Mouse (Mus musculus): ENCODE measurements around the gene Csnka2ip. TPM values are rescaled to one million over a fixed set of nuclear protein-coding genes. Genes with fewer than 3 reads are reported as not detected.

Csnka2ip gene
- polyA plus RNA-seq (2012; rRNA removed) = 0.03 TPM in 1 of 2 replicates, not detected in the other

- H3K27ac ChIP-seq (ENCODE audit: insufficient read depth, low read depth, low read length) = no peak within 1 kb of the TSS
- no peaks in the 10 kb centered on the region for H3K36me3 ChIP-seq (ENCODE audit: control insufficient read depth, insufficient read depth, low read length)
- H3K27me3 ChIP-seq (replicated peaks; ENCODE audit: control insufficient read depth, insufficient read depth, low read length) = no peaks in the 10 kb centered on the region
- DNase-seq = no peak
- H3K4me1 ChIP-seq (ENCODE audit: control insufficient read depth, insufficient read depth, low read length) = no peaks in the 10 kb centered on the region
- H3K4me3 ChIP-seq (ENCODE audit: insufficient read depth, low read depth, low read length) = no peak within 1 kb of the TSS
- TF ChIP-seq POLR2A (IDR thresholded peaks at IDR 0.05; ENCODE audit: low read depth, low read length) (no peak), CTCF (conservative IDR thresholded peaks at IDR 0.05; ENCODE audit: insufficient read depth, insufficient read length, low read depth, low read length) (no peak)
- WGBS = 95% methylated on average over 1 of the region's 1 CpGs
Observed at GRCm38 (mm10) chr16:64602308-64602707, at the start of gene Csnka2ip. Csnka2ip (minus strand) TSS chr16:64602408.

GRCm38 (mm10) chr16:64649594-64650290 lies 47.5 kb upstream of the Csnka2ip start:
- Histone ChIP-seq H3K27me3 (replicated peaks; ENCODE audit: control insufficient read depth, insufficient read depth, low read length) (no peaks in the 10 kb centered on the region), H3K4me1 (ENCODE audit: control insufficient read depth, insufficient read depth, low read length) (no peaks in the 10 kb centered on the region), H3K4me3 (ENCODE audit: insufficient read depth, low read depth, low read length) (no peak overlapping the region), H3K36me3 (ENCODE audit: control insufficient read depth, insufficient read depth, low read length) (no peaks in the 10 kb centered on the region), H3K27ac (ENCODE audit: insufficient read depth, low read depth, low read length) (no peak overlapping the region)
- DNase-seq = peak; percentile 4
- TF ChIP-seq CTCF (conservative IDR thresholded peaks at IDR 0.05; ENCODE audit: insufficient read depth, insufficient read length, low read depth, low read length) (no peak), POLR2A (IDR thresholded peaks at IDR 0.05; ENCODE audit: low read depth, low read length) (no peak)
- 50% methylated on average over 13 of the region's 13 CpGs for WGBS

GRCm38 (mm10) chr16:64647771-64648170 lies 45.6 kb upstream of the Csnka2ip start:
- 85% methylated on average over 2 of the region's 2 CpGs for WGBS
- TF ChIP-seq POLR2A (IDR thresholded peaks at IDR 0.05; ENCODE audit: low read depth, low read length) (no peak), CTCF (conservative IDR thresholded peaks at IDR 0.05; ENCODE audit: insufficient read depth, insufficient read length, low read depth, low read length) (no peak)
- Histone ChIP-seq H3K27me3 (replicated peaks; ENCODE audit: control insufficient read depth, insufficient read depth, low read length) (no peaks in the 10 kb centered on the region), H3K27ac (ENCODE audit: insufficient read depth, low read depth, low read length) (no peak overlapping the region), H3K4me3 (ENCODE audit: insufficient read depth, low read depth, low read length) (no peak overlapping the region), H3K4me1 (ENCODE audit: control insufficient read depth, insufficient read depth, low read length) (no peaks in the 10 kb centered on the region), H3K36me3 (ENCODE audit: control insufficient read depth, insufficient read depth, low read length) (no peaks in the 10 kb centered on the region)
- no peak for DNase-seq

- Histone ChIP-seq H3K36me3 (ENCODE audit: control insufficient read depth, insufficient read depth, low read length) (no peaks in the 10 kb centered on the region), H3K4me1 (ENCODE audit: control insufficient read depth, insufficient read depth, low read length) (no peaks in the 10 kb centered on the region), H3K27me3 (replicated peaks; ENCODE audit: control insufficient read depth, insufficient read depth, low read length) (no peaks in the 10 kb centered on the region), H3K4me3 (ENCODE audit: insufficient read depth, low read depth, low read length) (no peak overlapping the region), H3K27ac (ENCODE audit: insufficient read depth, low read depth, low read length) (no peak overlapping the region)
- DNase-seq = no peak
- TF ChIP-seq CTCF (conservative IDR thresholded peaks at IDR 0.05; ENCODE audit: insufficient read depth, insufficient read length, low read depth, low read length) (no peak), POLR2A (IDR thresholded peaks at IDR 0.05; ENCODE audit: low read depth, low read length) (no peak)
- WGBS = 55% methylated on average over 1 of the region's 1 CpGs
Observed at GRCm38 (mm10) chr16:64635110-64635509, 32.9 kb upstream of the Csnka2ip start.

GRCm38 (mm10) chr16:64620116-64620515 lies 17.9 kb upstream of the Csnka2ip start:
- H3K4me3 ChIP-seq (ENCODE audit: insufficient read depth, low read depth, low read length) = no peak overlapping the region
- no peaks in the 10 kb centered on the region for H3K4me1 ChIP-seq (ENCODE audit: control insufficient read depth, insufficient read depth, low read length)
- DNase-seq = no peak
- no peaks in the 10 kb centered on the region for H3K36me3 ChIP-seq (ENCODE audit: control insufficient read depth, insufficient read depth, low read length)
- H3K27me3 ChIP-seq (replicated peaks; ENCODE audit: control insufficient read depth, insufficient read depth, low read length) = no peaks in the 10 kb centered on the region
- TF ChIP-seq CTCF (conservative IDR thresholded peaks at IDR 0.05; ENCODE audit: insufficient read depth, insufficient read length, low read depth, low read length) = no peak
- no peak for TF ChIP-seq POLR2A (IDR thresholded peaks at IDR 0.05; ENCODE audit: low read depth, low read length)
- WGBS = 38% methylated on average over 6 of the region's 6 CpGs
- no peak overlapping the region for H3K27ac ChIP-seq (ENCODE audit: insufficient read depth, low read depth, low read length)

GRCm38 (mm10) chr16:64614648-64615047 lies 12.4 kb upstream of the Csnka2ip start:
- no peaks in the 10 kb centered on the region for H3K36me3 ChIP-seq (ENCODE audit: control insufficient read depth, insufficient read depth, low read length)
- H3K4me3 ChIP-seq (ENCODE audit: insufficient read depth, low read depth, low read length) = no peak overlapping the region
- H3K4me1 ChIP-seq (ENCODE audit: control insufficient read depth, insufficient read depth, low read length) = no peaks in the 10 kb centered on the region
- H3K27ac ChIP-seq (ENCODE audit: insufficient read depth, low read depth, low read length) = no peak overlapping the region
- 35% methylated on average over 3 of the region's 3 CpGs for WGBS
- no peaks in the 10 kb centered on the region for H3K27me3 ChIP-seq (replicated peaks; ENCODE audit: control insufficient read depth, insufficient read depth, low read length)
- TF ChIP-seq CTCF (conservative IDR thresholded peaks at IDR 0.05; ENCODE audit: insufficient read depth, insufficient read length, low read depth, low read length) (no peak), POLR2A (IDR thresholded peaks at IDR 0.05; ENCODE audit: low read depth, low read length) (no peak)
- DNase-seq = no peak

GRCm38 (mm10) chr16:64607793-64608192 lies 5.6 kb upstream of the Csnka2ip start:
- 67% methylated on average over 1 of the region's 1 CpGs for WGBS
- DNase-seq = no peak

More at GRCm38 (mm10) chr16:64607793-64608192, 5.6 kb upstream of the Csnka2ip start:
- Histone ChIP-seq H3K27ac (ENCODE audit: insufficient read depth, low read depth, low read length) (no peak overlapping the region), H3K4me3 (ENCODE audit: insufficient read depth, low read depth, low read length) (no peak overlapping the region), H3K36me3 (ENCODE audit: control insufficient read depth, insufficient read depth, low read length) (no peaks in the 10 kb centered on the region), H3K27me3 (replicated peaks; ENCODE audit: control insufficient read depth, insufficient read depth, low read length) (no peaks in the 10 kb centered on the region), H3K4me1 (ENCODE audit: control insufficient read depth, insufficient read depth, low read length) (no peaks in the 10 kb centered on the region)
- TF ChIP-seq CTCF (conservative IDR thresholded peaks at IDR 0.05; ENCODE audit: insufficient read depth, insufficient read length, low read depth, low read length) (no peak), POLR2A (IDR thresholded peaks at IDR 0.05; ENCODE audit: low read depth, low read length) (no peak)

Measured in kidney, adult 2 months (tissue).